Mouse (Mus musculus): ENCODE measurements around the gene Snai3.

DNA sequence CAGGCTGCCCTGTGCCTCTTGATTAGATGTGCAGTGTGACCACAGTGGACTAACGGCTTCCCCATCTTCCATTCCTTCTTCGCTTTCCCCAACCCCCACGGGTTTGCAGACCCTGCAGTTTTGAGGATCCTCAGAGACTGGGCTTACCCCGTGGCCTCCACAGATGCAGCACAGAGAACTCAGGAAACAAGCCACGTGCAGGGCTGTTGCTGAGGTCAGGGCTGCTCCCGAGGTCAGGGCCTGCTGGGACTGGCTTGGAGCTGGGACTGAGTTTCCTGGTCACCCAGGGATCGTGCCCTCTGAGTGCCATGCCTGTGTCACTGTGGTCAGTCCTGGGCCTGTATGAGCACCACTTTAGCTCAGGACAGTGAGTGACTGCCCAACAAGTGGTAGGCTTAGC is 4.5 kb upstream of the Snai3 start:
- no peak for TF ChIP-seq POLR2A (IDR thresholded peaks at IDR 0.05; ENCODE audit: control insufficient read depth in 1 of 2, insufficient read depth in 1 of 2, low read depth in 1 of 2, low read length in 2 of 2, poor library complexity in 1 of 2)
- no peak for TF ChIP-seq GATA1 (IDR thresholded peaks at IDR 0.05; ENCODE audit: low read depth, low read length)

All from MEL (cell line).